Mouse (Mus musculus): ENCODE measurements around the gene Epha5. TPM values are rescaled to one million over a fixed set of nuclear protein-coding genes. Genes with fewer than 3 reads are reported as not detected.

The Epha5 gene
- polyA plus RNA-seq, 1 experiment from 2014 or later = 1.8 TPM

DNA sequence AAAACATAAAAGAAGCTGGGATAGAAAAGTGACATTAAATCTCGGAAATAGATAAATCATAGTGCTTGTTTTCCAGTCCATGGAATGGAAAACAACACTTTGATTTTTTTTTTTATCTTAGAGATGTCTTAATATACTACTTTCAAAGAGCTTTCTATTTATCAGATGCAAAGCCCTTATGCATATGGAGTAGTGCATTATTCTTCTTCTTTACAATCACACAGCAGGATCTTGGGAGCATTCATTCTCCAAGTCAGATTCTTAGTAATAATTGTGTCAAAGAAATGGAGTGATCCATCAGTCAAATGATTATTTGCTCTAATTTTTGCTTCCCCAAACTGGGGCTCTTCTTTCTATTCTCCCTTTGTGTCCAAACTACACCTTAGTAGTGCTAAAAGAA, 96.6 kb downstream of the Epha5 start:
- 81% methylated on average over 1 of the region's 1 CpGs for WGBS
- Histone ChIP-seq H3K4me3 (ENCODE audit: low read depth, low read length) (no peak overlapping the region), H3K9ac (ENCODE audit: low read length) (no peak overlapping the region), H3K27ac (replicated peaks) (no peak overlapping the region), H3K36me3 (ENCODE audit: control insufficient read depth, insufficient read depth, low read length) (no peaks in the 10 kb centered on the region), H3K4me2 (replicated peaks; ENCODE audit: low read depth) (no peak overlapping the region), H3K27me3 (ENCODE audit: control insufficient read depth, insufficient read depth, low read length) (no peaks in the 10 kb centered on the region), H3K4me1 (replicated peaks; ENCODE audit: control insufficient read depth, insufficient read depth) (no peaks in the 10 kb centered on the region), H3K9me3 (ENCODE audit: control insufficient read depth, low read length) (no peaks in the 10 kb centered on the region)
- no peak for TF ChIP-seq EP300 (optimal IDR thresholded peaks at IDR 0.05)
- no peak for TF ChIP-seq CTCF (IDR thresholded peaks at IDR 0.05; ENCODE audit: low read depth)
- ATAC-seq (ENCODE audit: low FRiP score, low TSS enrichment) (no peak), DNase-seq (ENCODE audit: low spot score) (no peak)

GRCm38 (mm10) chr5:84320138-84320537, 97.0 kb downstream of the Epha5 start:
- no peak overlapping the region for H3K27ac ChIP-seq (replicated peaks)
- no peak for DNase-seq (ENCODE audit: low spot score)
- H3K4me1 ChIP-seq (replicated peaks; ENCODE audit: control insufficient read depth, insufficient read depth) = no peaks in the 10 kb centered on the region

DNA sequence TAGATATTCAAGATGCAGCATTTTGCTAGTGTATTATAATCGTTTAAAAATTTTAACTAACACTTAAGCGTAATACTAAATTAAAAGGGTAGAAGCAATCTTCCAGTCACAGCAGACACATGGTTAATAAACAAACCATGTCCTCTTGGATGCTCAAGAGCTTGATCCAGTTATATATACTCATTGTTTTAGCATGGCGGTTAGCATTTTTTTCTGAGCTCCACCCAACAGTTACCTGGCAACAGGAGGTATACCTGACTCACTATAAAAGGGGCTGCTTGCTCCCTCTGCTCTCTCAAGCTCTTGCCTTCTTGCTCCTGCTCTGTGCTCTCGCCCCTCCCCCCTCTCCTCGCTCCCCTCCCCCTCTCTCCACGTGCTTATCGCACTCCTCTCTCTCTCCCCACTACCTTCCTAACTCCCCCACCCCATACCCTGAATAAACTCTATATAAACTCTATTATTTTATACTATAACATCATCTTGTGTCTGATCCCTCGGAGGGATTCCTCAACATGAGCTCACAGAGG, 98.3 kb downstream of the Epha5 start:
- no peak overlapping the region for H3K4me3 ChIP-seq (ENCODE audit: low read depth, low read length)
- no peak overlapping the region for H3K4me2 ChIP-seq (replicated peaks; ENCODE audit: low read depth)
- H3K27me3 ChIP-seq (ENCODE audit: control insufficient read depth, insufficient read depth, low read length) = no peaks in the 10 kb centered on the region
- no peak for ATAC-seq (ENCODE audit: low FRiP score, low TSS enrichment)
- DNase-seq (ENCODE audit: low spot score) = no peak
- H3K4me1 ChIP-seq (replicated peaks; ENCODE audit: control insufficient read depth, insufficient read depth) = no peaks in the 10 kb centered on the region
- no peaks in the 10 kb centered on the region for H3K9me3 ChIP-seq (ENCODE audit: control insufficient read depth, low read length)
- no peak overlapping the region for H3K9ac ChIP-seq (ENCODE audit: low read length)
- no peaks in the 10 kb centered on the region for H3K36me3 ChIP-seq (ENCODE audit: control insufficient read depth, insufficient read depth, low read length)
- H3K27ac ChIP-seq (replicated peaks) = no peak overlapping the region
- TF ChIP-seq EP300 (optimal IDR thresholded peaks at IDR 0.05) = no peak
- TF ChIP-seq CTCF (IDR thresholded peaks at IDR 0.05; ENCODE audit: low read depth) = no peak
- 38% methylated on average over 7 of the region's 8 CpGs for WGBS

More at GRCm38 (mm10) chr5:84320138-84320537, 97.0 kb downstream of the Epha5 start:
- Histone ChIP-seq H3K9ac (ENCODE audit: low read length) (no peak overlapping the region), H3K4me3 (ENCODE audit: low read depth, low read length) (no peak overlapping the region), H3K27me3 (ENCODE audit: control insufficient read depth, insufficient read depth, low read length) (no peaks in the 10 kb centered on the region), H3K36me3 (ENCODE audit: control insufficient read depth, insufficient read depth, low read length) (no peaks in the 10 kb centered on the region), H3K4me2 (replicated peaks; ENCODE audit: low read depth) (no peak overlapping the region), H3K9me3 (ENCODE audit: control insufficient read depth, low read length) (no peaks in the 10 kb centered on the region)
- ATAC-seq (ENCODE audit: low FRiP score, low TSS enrichment) = no peak
- TF ChIP-seq EP300 (optimal IDR thresholded peaks at IDR 0.05) (no peak), CTCF (IDR thresholded peaks at IDR 0.05; ENCODE audit: low read depth) (no peak)
- WGBS = 15% methylated on average over 4 of the region's 4 CpGs

- Histone ChIP-seq H3K4me3 (ENCODE audit: low read depth, low read length) (no peak overlapping the region), H3K36me3 (ENCODE audit: control insufficient read depth, insufficient read depth, low read length) (no peaks in the 10 kb centered on the region), H3K9me3 (ENCODE audit: control insufficient read depth, low read length) (no peaks in the 10 kb centered on the region), H3K4me1 (replicated peaks; ENCODE audit: control insufficient read depth, insufficient read depth) (no peaks in the 10 kb centered on the region), H3K27me3 (ENCODE audit: control insufficient read depth, insufficient read depth, low read length) (no peaks in the 10 kb centered on the region), H3K9ac (ENCODE audit: low read length) (no peak overlapping the region), H3K27ac (replicated peaks) (no peak overlapping the region), H3K4me2 (replicated peaks; ENCODE audit: low read depth) (no peak overlapping the region)
- no peak for DNase-seq (ENCODE audit: low spot score)
- no peak for TF ChIP-seq CTCF (IDR thresholded peaks at IDR 0.05; ENCODE audit: low read depth)
- TF ChIP-seq EP300 (optimal IDR thresholded peaks at IDR 0.05) = no peak
- no peak for ATAC-seq (ENCODE audit: low FRiP score, low TSS enrichment)
- WGBS = 81% methylated on average over 4 of the region's 4 CpGs
These were observed 99.3 kb downstream of the Epha5 start for GRCm38 (mm10) chr5:84317839-84318238.

DNA sequence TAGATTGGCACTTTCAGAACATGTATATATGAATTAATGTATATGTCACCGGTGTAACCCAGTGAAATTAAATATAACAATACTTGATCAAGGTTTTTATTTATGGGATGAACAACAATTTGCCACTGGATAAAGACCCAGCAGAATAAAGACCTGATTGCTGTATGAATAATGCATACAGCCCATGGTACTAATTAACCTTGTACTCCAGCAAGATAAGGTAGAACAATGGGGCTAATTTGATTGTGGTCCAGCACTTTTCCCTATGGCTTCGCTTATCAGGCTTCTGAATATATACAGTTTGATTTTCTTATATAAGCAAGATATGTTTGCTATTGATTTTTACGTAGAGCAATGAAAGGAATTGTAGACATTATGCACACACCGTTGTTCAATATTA, 103.6 kb downstream of the Epha5 start:
- no peaks in the 10 kb centered on the region for H3K27me3 ChIP-seq (ENCODE audit: control insufficient read depth, insufficient read depth, low read length)
- WGBS = 74% methylated on average over 4 of the region's 4 CpGs
- H3K9ac ChIP-seq (ENCODE audit: low read length) = no peak overlapping the region
- H3K4me1 ChIP-seq (replicated peaks; ENCODE audit: control insufficient read depth, insufficient read depth) = no peaks in the 10 kb centered on the region
- H3K27ac ChIP-seq (replicated peaks) = no peak overlapping the region
- H3K4me3 ChIP-seq (ENCODE audit: low read depth, low read length) = no peak overlapping the region
- no peak overlapping the region for H3K4me2 ChIP-seq (replicated peaks; ENCODE audit: low read depth)
- H3K9me3 ChIP-seq (ENCODE audit: control insufficient read depth, low read length) = no peaks in the 10 kb centered on the region
- H3K36me3 ChIP-seq (ENCODE audit: control insufficient read depth, insufficient read depth, low read length) = no peaks in the 10 kb centered on the region
- TF ChIP-seq CTCF (IDR thresholded peaks at IDR 0.05; ENCODE audit: low read depth) (no peak), EP300 (optimal IDR thresholded peaks at IDR 0.05) (no peak)
- no peak for ATAC-seq (ENCODE audit: low FRiP score, low TSS enrichment)
- DNase-seq (ENCODE audit: low spot score) = no peak

- Histone ChIP-seq H3K9ac (ENCODE audit: low read length) (no peak overlapping the region), H3K4me2 (replicated peaks; ENCODE audit: low read depth) (no peak overlapping the region), H3K27me3 (ENCODE audit: control insufficient read depth, insufficient read depth, low read length) (no peaks in the 10 kb centered on the region), H3K36me3 (ENCODE audit: control insufficient read depth, insufficient read depth, low read length) (no peaks in the 10 kb centered on the region), H3K9me3 (ENCODE audit: control insufficient read depth, low read length) (no peaks in the 10 kb centered on the region), H3K4me3 (ENCODE audit: low read depth, low read length) (no peak overlapping the region), H3K4me1 (replicated peaks; ENCODE audit: control insufficient read depth, insufficient read depth) (no peaks in the 10 kb centered on the region), H3K27ac (replicated peaks) (no peak overlapping the region)
- TF ChIP-seq CTCF (IDR thresholded peaks at IDR 0.05; ENCODE audit: low read depth) = no peak
- DNase-seq (ENCODE audit: low spot score) (no peak), ATAC-seq (ENCODE audit: low FRiP score, low TSS enrichment) (no peak)
- 48% methylated on average over 8 of the region's 8 CpGs for WGBS
These were observed 118.1 kb downstream of the Epha5 start for GRCm38 (mm10) chr5:84298878-84299736.

All from stomach, postnatal 0 days (tissue).